Mouse (Mus musculus) layer of hippocampus, adult 11-12 months (tissue): ENCODE measurements around the gene Dpm1.

Experiments
- DNase-seq: peaks from one replicate; pipeline ENCODE4 v3.0.0; 2022; ENCODE audit warnings: low spot score

Gene Dpm1

DNA sequence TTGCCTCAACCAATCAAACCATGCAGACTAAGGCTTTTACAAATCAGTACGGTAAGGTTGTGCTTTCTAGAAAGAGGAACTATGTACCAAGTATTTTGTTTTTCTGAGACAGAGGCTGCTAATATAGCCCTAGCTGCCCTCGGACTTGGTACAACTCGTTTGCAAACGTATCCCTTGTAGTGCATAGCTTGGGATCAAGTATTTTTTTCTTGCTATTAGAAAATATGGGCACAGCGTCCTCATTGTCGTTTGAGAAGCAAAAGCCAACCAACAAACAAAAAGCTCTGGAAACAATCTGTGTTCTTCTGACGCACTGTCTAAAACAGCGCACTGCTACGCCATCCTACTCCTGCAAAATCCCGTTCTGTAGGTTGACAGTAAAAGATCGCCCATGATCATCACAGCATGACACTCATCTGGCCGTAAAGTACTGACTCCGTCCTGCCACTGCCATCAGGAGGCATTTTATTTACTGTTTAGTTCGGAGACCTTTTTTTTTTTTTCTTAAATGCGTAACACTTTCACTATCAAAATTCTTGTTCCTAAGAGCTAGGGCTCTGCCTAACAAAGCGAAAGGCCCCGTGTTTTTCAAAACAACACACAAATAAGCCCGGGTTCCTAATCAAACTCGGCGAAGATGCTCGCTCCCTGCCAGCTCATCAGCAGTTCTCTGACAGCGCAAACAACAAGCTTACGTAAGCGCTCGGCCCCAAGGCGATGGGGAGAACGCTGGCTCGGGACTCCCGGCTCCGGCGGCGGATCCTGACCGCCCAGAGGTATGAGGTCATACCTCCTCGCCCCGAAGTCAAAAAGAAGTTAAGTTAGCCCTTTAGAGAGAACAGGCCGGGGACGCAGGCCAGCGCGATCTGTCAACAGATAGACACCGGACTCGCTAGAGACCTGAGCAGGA lies 1.0 kb downstream of the Dpm1 start:
- DNase-seq: peak; percentile 45

DNA sequence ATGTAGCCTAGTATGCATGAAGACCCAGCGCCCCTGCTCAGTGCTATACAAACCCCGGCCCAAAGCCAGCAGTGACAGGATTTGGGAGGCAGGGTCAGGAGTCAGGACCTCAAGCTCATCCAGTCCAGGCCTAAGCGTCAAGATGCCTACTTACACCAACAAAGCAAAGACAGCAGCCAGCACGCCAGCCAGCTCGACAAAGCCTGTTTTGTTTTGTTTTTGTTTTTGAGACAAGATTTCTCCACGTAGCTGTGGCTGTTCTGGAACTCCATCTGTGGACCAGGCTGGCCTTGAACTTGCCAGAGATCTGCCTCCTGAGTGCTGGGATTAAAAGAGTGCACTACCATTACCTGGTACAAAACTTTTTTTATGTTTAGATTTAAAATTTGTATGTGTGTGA lies 7.1 kb downstream of the Dpm1 start:
- no peak for DNase-seq

DNA sequence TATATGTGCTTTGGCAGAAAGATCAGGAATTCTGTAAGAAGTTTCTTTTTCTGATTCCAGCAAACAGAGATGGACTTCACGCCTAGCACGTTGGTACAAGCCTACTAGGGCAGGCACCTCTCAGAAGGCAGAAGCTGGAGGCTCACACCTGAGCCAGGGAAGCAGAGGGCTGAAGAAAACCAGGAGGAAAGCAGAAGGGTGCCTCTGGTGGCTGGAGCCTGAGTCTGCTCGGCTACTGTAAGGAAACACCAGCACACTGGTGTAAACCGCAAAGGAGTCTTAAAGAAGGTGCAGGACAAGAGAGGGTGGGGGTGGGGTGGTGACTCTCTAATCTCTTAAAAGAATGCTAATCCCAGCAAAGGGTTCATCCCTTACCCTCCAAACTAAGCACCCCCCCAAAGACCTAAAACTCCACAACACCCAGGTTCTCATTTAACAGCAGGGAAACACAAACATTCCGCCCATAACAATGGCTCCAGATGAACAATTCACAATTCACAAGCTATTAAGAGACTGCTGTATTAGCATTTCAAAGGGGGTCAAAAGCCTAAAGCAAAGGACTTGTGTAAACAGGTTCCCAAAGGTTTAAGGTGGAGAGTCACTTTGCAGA lies 16.5 kb downstream of the Dpm1 start:
- DNase-seq: no peak

DNA sequence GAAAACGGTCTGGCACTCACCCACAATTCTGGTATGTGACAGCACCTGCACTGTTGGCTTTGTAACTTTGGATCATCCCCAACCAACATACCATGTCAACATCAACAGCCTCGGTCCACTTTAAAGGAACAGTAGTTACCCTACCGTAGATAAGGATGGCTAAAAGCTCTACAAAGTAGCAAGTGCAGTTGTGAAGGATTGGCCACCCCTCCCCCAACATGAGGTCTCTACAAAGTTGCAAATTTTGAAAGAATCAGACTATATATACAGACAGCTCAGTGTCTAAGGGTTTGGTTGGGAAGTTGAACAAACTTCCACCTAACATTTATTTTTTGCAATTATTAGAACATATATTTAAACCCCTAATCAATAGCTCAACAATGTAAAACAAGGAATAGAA lies 22.5 kb downstream of the Dpm1 start:
- no peak for DNase-seq

DNA sequence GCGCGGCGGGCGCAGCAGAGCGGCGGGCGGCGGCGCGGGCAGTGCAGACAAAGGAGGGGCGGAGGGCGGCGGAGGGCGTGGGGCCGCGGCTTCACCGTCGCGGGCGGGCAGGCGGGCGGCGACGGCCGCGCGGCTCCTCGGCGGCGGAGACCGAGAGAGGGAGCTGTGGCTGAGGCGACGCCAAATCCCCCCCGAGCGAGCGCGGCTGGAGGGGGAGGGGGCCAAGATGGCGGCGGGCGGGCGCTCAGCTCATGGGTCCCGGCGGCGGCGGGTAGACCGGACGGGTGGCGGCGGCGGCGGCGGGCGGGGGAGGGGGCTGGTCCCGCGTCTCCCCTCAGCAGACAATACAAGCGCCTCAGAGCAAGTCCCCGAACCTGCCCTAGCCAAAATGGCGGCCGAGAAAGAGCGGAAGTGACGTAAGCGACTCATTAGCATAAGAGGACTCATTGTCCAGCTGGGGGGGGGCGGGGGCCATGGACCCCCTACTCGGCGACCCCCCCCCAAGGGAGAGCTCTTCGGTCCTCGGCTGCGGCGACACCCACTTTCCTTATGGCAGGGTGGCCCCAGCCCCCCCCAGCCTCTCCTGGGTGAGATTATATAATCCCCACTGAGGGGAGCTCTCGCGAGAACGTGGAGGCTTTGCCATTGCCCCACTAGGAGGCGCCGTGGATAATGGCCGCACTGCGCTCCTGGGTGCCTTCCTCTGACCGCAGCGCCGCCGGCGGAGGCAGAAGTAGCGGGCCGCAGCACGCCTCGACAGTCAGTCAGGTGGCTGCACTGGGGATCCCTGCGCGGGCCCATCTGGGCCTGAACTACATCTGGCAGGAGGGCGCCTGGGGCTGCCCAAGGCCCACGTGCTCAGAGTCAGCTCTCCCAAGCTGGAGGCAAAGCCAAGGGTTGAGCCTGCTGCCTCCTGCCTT lies 23.4 kb downstream of the Dpm1 start, which contains the start of gene Adnp:
Gene Adnp (minus strand): TSS at position 388 of the 920 bp plus-strand sequence.
- peak; percentile 96 for DNase-seq

DNA sequence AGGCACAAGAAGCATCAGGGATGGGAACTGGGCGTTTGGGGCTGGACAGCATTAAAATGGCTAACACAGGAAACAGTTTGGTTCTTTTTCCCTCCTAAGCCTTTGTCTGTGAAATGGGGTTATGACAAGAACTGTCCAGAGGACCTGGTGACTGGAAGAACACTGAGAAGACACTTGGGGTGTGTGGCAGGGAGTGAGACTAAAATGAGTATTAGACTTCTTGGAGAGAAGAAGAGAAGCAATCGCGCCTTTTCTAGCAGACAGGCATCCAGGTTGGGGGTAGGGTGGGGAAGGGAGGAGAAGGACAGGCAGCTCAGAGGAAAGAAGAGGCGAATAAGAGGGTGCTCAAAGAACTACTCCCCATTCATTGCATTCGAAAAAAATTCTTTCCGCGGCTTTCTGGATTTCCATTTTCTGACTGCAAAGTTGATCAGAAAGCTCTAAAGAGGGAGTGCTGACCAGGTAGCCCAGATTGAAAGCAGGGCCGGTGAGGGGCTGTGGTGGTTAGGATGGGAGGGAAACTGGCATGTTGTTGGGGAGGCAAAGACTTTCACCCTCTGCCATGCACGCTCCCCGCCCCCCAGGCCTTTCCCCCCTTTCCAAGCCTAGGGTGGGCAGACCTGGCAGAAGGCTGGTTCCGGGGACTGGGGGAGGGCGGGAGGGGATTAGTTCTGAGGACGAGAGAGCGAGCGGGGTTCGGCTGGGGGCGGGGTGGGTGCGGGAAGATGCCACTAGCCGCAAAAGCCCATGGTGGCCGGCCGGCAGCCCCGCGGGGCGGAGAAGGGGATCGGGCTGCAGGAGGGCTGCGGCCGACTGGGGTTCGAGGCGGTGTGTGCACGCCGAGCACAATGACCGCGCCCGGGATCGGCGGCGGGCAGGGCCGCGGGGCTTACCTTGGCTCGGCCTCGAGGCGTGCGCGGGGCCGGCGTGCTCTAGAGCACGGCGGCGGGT lies 24.4 kb downstream of the Dpm1 start:
- DNase-seq: peak; percentile 41

DNA sequence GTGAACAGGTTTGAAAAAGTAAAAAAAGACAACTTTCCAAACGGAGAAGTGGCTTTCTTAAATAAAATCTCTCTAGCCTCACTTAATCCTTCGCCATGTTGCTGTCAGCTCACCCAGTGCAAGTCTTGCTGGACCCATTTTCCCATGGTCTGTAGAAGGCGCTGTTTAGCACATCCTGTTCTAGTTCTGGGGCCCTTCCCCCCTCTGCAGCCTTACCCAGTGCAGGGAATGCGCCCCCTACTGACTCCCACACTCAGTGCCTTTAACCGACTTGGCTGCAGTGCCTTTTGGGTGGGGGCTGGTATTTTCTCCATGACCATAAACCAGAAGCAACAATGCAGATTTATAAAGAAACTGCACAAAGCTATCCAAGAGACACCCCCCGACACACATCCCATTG lies 25.1 kb downstream of the Dpm1 start:
- peak; percentile 95 for DNase-seq

DNA sequence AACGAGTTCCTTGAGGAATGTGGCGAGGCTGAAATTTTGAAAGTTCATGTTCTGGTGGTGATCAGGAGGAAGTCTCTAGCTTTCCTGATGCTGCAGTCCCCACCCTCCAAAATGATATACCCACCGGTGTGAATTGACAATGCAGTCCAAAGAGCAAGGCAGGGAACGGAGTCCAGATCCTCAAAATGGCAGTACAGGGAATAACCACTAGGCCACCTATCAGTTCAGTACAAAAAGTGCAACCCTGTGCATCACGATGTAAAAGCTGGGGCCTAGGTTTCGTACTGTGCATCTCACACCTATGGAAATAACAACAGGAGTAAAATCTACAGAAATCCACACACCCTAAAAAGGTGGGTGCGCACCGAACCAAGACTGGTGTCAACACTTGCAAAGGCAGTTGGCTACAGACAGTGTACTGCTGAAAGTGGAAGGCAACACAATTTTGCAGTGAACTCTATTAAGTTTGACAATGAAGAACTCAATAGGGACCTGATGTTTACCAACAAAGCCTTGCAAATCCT lies 25.9 kb downstream of the Dpm1 start:
- DNase-seq: no peak

DNA sequence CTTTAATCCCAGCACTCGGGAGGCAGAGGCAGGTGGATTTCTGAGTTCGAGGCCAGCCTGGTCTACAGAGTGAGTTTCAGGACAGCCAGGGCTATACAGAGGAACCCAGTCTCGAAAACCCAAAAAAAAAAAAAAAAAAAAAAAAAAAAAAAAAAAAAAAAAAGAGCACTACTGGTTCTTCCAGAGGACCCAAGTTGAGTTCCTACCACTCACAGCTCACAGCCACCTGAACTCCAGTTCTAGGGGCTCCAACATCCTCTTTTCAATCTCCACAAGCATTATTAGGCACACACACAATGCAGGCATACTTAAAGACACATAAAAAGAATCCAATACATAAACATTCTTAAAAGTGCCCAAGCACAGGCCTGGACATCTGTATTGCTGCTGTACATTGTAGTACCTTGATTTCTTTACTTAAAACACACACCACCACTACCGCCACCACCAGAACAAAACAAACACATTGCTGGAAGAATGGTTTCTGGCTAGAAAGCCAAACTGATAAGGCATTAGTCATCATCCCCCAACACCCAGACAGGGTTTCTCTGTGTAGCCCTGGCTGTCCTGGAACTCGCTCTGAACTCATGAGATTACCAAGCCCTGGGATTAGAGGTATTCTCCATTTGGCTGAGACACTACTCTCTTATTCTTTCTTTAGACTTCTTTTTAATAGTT lies 30.2 kb downstream of the Dpm1 start:
- DNase-seq: no peak

DNA sequence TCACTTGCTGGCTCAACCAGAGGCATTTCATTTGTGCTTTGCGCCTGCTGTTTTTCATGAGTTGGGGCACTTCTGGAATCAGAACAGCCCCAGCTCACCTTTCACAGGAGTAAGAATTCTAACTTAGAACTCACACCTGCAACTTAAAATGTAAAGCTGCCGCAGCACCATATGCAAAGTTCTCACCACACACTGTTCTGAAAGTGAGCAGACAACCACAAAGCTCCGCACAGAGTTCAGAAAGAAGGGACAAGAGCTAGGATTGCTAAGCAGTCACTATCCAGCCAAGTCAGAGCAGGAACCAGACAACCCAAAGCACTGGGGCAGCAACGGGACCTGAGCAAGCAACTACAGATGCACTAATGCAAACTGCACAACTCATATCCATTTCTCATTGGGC lies 30.9 kb downstream of the Dpm1 start:
- no peak for DNase-seq

DNA sequence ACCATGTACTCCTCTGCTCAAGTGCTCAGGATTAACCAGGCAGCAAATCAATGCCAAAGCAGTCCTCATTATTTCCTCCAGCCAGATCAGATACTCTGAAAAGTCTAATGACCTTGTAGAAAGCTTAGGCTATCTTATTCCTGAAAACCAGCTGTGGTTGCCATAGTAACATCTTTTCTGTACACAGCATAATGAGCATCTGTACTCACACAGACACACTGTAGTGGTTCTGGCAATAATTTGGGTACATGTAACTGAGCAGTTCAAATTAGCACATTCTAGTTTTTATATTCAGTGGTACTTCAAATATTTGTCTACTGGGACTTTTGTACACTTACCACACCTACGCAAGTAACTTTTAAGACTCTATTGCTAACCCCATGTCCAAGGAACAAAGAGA lies 32.0 kb downstream of the Dpm1 start:
- DNase-seq: no peak

DNA sequence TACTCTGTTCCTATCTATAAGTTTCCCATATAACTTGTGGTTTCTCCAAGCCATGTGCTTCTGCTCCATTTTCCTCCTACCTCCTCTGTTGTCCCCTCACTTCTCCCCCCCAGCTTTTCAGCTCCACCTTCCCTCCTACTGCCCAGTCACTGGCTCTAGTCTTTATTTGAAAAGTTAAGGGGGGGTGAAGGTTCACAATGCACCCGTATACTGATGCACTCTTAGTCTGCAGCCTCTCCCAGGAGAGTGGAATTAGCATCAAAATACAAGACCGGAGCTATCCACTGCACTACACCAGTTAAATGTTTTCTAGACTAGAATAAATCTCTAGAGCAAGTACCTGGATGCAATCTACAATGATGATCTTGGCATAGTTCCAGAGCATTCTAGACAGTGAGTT lies 34.7 kb downstream of the Dpm1 start:
- DNase-seq: no peak

DNA sequence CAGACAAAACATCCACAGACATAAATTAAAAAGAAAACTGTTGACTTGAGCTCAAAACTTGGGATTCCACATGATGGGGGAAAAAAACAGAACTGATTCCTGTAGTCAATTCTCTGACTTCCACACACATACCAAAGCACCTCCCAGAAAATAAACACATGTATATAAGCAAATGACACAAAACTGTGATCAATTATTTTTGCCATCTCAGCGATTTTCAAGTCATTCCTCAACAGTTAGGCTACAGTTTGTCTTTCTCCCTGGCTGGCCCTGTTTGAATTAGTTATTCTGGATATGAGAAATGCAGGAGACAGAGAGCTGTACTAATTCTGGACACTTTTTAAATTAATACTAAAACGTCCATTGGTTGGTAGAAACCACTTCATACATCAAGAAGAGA lies 36.7 kb downstream of the Dpm1 start:
- no peak for DNase-seq

DNA sequence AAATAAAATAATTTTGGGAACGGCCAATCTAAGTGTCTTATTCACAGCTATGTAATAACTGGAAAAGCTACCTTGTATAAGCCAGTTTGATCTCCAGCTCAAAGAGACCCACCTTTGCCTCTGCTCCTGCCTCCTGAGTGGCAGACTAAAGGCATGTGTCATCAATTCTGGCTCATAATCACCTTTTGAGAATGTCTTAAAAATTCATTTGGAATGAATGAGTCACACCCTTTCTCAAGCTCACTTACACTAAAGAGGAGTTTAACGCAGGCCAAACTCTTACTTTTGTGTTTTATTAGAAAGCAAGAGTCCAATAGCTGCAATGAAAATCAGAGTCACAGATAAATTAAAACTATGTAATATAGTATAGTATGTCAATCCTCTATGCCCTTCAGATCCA lies 38.5 kb downstream of the Dpm1 start:
- no peak for DNase-seq

DNA sequence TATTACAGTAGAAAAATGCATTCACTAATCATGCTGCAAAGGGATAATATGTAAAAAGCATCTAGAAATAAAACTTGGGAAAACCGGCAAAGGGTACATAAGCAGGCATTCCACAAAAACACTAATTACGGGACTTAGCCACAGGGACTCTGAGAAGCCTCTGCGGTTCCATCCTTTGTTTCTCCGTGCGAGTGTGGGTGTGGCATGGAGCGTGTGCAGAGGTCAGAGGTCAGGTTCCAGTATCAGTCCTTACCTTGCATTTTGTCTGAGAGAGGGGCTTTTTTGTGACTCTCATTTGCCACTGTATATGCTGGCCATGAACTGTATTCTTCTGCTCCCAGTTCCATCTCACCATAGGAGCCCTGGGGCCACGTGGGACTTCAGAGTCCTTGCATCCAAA lies 54.4 kb downstream of the Dpm1 start:
- DNase-seq: no peak

DNA sequence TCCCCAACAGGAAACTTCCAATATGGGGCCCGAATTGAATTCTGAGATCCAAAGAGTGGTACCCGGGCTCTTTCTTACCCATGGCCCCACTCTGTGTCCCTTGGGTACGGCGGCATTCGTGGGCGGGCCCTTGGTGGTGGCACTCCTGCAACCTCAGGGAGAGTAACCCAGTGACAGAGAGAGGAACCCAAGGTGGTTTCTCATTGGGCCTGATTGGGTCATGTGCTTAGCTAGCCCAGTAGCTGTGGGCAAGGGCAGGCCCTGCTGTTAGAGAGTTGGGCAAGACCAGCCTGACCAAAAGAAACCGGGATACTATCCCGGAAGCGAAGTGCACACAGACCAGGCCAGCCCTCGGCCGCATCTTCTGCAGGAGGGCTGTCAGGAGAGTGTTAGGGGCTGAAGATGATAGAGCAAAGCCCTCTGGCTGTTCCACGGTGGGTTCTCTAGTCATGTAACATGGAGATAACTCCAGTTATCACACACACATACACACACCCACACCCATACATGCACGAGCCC lies 60.2 kb downstream of the Dpm1 start:
- peak; percentile 47 for DNase-seq

DNA sequence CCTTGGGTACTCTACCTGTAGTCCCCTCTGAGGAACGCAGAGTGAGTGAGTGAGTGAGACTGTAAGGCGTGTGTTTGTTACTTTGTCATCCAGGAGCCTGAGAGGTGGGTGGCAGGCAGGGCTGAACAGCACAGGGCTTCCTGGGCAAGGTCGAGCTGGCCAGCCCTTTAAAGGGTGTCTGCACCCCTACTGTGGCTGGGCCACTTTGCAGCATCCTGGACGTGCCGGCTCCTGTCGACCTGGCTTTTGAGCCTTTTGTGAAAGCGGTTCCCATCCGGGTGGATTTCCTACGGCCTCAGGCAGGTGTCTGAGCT lies 60.6 kb downstream of the Dpm1 start:
- DNase-seq: no peak

DNA sequence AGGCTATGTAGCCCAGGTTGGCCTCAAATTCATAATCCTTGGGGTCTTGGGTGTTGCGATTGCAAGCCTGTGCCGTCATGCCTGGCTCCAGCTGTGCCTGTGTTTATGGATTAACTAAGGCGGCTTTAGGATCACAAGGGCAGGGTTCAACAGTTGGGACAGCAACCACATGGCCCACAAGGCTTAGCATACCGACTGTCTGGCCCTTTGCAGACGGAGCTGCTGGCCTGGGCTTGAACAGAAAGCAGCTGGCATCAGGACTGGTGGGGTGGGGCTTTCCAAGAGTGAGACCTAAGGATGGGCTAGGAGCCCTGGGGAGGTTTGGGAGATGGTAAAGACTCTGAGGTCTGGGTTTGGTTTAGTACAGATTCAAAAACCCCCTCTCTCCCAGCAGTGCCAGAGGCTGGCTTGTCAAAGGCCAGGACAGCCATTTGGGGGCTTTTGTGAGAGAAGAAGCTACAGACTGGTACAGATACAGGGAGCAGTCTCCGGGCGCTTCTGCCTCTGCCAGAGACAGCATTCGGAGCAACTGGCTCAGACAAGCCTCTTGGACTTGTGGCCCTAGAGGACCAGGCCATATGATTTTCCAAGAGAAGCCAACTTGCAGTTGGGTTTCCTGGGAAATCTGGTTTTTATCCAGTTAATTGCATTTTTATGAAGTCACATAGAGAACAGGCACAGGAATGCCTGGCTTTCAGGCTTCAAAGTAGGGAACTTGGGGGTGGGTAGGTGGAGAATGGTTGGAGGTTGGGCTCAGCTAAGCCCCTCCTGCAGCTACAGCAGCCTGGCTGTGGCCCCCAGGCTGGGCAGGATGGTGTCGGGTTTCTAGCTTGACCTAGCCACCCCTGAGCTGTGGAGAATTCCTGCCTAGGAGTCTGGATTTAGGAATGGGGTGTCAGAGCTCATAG lies 61.2 kb downstream of the Dpm1 start:
- no peak for DNase-seq

DNA sequence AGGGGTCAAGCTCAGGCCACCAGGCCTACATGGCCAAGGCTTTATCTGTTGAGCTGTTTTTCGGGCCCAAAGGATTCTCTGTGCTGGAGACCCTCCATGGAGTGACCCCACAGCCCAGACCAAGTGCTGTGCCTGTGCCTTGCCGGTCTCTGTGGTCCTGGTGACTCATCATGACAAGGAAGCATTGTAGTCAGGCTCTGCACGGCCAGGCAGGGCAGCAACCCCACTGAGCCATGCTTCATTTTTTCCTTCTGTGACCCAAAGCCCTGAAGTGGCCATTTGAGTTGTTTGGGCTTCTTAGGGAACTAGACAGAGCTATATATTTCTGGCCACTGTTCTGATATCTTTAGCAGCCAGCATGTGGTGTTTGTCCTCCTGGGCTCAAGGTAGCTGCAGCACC lies 62.6 kb downstream of the Dpm1 start:
- no peak for DNase-seq
